Mouse (Mus musculus) right cerebral cortex, postnatal 36 days (tissue): ENCODE measurements at regions not wholly inside any gene's neighbourhood (a gene's known extent, or its start where the extent isn't known, plus 50 kb on each side); places are given as distances from the start of the nearest gene placed in this dataset.
A peak's percentile ranks its signal among the peaks of the same experiment; 100 is the strongest.
"Not testable (repeated sequence)": the region's sequence is repeated elsewhere in the genome, so short reads cannot be mapped to it uniquely, and the experiment has no call there.

Experiments used
- DNase-seq, 2 experiments: peaks; one replicate each; pipeline ENCODE4 v3.0.0; 2022; ENCODE audit warnings: low spot score in 2 of 2, mixed read lengths in 1 of 2

DNA sequence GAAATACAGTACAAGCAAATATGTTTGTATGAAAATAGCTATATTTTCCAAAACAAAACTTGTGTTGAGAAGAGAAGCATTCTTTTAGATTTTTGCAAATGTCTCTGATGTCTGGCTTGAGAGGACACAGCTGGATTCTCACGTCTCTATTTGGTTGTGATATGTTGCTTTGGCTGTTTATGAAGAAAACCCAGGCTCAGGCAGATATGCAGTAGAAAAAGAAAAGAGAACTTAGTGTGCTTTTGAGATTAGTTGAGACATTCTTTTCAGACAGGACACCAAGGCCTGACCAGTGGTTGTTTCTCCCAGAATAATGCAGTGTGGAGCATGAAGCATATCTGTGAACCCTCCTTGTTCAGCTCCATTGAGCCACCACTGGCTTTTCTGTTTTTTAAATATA lies 178.8 kb upstream of the Mamld1 start:
- DNase-seq, result no peak

DNA sequence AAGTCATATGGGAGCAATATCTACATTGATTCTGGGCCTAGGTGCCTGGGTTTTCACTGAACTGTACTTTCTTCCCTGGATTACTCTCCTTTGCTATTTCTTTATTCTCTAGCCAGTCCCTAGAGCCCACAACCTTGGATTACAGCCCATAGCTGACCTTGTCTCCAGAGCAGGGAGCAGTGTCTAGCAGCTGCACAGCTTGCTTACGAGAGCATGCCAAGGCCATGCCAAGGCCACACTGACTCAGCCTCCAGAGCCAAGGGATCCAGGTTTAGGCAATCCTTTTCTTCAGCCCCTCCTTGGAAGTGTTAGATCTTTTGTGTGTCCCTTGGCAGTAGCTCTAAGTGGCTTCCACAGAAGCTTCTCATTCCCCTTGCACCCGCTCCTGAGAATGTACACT lies 168.7 kb upstream of the Mamld1 start:
- no peak for DNase-seq

DNA sequence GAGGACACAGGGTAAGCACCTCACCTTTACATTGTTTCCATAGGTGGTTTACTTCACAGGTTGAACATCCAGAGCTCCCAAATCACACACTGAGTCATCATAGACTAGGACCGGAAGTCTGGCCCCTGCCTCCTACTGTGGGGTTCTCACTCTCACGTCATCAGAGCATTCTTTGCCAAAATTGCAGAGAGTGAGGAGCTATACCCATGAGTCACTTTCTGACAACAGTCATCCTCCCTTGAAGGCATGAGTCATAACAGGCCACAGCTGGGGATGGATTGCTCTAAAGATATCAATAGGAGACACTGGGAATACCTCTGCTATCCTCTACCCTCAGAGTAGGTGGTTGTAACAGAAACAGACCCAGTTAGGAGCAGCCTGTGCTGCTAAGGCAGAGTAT lies 166.6 kb upstream of the Mamld1 start:
- peak; percentile 7 to 20 for DNase-seq

DNA sequence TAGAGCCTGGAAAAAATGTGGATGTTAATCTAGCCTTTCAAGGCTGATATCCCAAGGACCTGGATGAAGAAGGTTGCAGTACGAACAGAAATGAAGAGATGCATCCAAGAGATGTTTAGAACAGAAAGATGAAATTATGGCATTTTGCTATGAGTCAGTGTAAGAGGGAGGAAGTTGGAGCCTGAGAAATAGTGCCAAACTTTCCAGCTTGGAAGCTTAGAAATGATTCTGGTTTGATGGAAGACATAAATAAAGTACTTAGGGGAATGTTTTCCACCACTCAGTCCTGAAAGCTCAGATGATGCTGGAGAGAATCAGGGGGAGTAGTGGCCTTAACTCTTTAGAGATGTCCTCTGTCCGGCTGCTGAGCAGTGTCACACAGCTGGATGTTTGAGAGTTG lies 155.5 kb upstream of the Mamld1 start:
- no peak for DNase-seq

DNA sequence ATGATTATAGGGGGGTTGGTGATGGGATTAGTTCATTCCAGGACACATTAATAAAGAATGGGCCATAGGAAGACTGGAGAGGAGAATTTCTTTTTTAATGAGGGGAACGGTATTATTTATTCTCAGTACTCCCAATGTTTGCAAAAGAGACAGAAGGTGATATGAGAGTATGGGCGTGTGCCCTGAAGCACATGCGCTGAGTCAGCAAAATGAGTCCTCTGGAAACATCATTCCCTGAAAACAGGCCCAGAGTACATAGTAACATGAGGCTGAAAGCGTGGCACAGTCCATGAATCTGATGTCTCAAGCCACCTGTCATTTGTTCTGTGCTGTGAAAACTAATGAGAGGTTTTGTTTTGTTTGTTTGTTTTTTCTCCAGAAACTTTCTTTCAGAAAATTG lies 154.5 kb upstream of the Mamld1 start:
- no peak for DNase-seq

DNA sequence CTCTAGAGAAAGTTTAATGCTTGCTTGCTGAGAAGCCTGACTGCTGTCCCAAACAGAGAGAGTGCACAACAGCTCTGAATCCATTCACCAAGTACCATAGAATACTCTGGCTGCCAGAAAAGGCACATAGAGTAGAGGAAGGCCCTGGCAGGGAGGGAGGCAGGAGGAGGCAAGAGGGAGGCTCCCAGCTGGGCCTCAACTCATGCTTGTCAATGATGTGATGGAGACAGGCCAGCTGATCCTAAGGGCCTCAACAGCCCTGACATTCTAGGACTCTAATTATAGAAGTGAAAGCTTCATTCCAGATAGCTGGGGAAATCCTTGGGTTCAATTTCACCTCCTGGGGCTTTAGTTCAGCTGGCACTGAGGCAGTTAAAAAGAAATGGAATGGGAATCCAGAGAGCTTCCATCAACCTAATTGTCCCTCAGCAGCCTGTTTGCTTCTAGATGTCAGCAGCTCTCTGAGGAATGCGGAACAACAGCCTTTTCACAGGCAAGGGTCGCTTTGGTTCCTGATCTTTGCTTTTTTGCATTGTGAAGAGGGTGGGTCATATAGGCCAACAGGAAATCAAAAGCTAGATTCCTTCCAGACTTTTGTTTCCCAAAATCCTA lies 152.8 kb upstream of the Mamld1 start:
- DNase-seq, result no peak

DNA sequence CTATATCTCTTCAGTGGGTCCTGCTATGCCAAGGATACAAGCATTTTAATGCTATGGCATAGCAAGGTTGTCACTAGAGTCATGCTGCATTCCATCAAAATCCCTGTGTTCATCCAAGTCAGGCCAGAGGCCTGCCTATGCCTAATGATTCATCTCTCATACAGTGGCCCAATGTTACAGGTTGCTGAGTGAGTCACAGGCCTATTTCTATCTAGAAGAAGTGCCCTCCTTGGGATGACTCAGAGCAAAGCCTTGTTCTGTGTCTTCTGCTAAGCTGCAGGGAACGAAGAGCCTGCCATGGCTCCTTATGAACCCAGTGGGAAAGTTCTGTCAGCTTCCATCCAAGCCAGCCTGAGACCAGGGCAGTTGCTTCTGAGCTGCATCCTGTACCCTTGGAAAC lies 151.2 kb upstream of the Mamld1 start:
- not testable (repeated sequence) for DNase-seq

DNA sequence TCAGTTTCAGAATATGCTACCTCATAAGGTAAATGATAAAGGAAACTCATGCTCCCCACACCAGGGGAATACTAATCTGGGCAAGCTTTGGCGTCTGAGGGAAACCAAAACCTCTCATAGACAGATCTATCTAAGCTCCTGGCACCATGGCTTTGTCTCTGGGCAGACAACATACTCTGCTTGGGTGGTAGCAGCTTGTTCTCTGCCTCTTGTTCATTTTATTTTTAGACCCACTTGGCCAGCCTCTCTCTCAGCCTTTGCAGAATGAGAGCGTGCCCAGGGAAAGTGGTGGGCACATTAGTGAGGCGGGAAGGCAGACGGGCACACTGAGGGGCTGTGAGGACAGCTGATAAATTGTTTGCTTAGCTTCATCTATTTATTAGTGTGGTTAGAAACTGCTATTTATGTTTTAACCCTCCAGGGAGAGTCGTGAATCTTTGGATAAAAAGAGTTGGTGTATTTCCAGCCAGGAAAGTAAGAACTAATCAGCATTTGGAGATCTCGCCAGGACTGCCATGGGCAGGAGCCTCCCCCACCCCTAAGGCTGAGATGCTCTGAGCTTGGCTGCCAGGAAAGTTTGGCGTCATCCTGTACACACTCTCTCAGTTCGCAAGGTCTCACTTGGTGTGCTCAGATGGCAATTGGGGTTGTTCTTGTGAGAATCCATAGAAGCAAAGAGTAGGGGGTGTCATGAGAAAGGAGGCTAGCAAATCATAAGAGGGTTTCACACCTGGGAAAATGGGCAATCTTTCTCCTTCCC lies 150.2 kb upstream of the Mamld1 start:
- peak in 1 of 2 experiments; percentile 39 for DNase-seq

DNA sequence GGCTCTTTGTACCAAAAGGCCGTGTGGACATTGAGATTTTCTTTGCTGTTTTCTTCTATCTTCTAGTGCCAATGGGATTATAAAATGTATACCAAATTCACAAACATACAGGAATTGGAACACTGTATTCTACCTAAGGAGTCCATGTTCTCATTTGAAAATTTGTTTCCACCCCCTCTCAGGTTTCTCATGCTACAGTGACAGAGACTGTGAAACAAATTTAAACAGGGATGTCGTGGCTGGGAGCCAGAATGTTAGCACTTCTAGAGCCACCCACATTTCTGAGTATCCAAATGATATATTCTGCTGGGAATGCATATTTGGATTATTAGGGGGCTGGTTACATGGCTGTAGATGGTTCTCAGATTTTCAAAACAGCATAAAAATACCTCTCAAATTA lies 124.4 kb upstream of the Mamld1 start:
- DNase-seq, result peak in 1 of 2 experiments; percentile 7

DNA sequence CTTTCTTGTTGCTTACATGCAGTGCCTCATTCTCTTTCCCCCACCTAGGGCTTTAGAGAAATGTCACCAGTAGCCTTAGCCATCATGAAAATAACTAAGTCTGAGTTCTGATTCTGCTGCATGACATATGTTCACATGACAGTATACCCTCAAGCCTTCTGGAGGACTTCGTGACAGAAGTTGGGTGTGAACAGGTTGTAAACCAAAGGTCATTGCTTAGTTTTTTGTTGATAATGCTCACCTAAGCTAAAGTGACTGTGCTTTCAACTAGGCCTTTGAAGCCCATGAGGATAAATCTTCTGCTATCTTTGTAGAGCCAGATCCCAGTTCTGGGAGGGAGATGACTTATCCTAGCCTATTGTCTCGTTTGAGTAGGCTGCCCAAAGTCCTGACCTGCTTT lies 118.1 kb upstream of the Mamld1 start:
- DNase-seq, result no peak

DNA sequence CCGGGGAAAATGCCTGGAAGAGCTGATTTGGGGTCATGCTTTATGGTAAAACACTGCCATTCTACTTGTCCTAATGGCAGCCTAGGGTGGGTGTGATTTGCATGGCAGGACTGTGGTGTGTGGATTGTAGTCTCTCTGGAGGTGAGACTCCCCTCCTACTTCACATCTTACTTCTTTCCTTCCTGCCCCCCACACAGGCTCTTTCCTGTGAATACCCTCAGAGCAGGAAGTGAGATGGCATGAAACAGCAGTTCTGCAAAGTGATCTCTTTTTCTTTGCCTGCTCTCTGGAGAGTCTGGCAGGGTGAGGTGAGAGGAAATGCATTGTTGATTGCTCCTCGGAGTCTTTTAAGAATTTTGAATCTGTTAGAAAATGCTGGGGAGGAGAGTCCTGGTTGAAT lies 104.7 kb upstream of the Mamld1 start:
- DNase-seq, result no peak

DNA sequence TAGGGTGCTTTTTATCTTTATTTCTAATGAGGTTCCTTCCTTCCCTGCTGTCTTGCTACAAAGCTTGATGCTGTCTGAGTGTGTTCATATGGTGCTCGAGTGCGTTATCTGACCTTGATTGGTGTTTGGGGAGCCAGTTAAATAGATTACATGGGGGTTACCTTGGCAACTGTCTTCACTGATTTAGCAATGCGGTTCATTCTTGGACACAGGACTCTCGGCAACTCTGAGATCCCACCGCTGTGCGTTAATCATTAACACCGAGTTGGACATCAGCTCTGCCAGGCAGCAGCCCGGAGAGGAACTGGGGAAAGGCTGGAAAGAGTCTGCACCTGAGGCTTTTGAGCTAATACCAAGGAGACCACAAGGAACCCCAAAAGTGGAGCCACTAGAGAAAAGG lies 104.0 kb upstream of the Mamld1 start:
- no peak for DNase-seq

DNA sequence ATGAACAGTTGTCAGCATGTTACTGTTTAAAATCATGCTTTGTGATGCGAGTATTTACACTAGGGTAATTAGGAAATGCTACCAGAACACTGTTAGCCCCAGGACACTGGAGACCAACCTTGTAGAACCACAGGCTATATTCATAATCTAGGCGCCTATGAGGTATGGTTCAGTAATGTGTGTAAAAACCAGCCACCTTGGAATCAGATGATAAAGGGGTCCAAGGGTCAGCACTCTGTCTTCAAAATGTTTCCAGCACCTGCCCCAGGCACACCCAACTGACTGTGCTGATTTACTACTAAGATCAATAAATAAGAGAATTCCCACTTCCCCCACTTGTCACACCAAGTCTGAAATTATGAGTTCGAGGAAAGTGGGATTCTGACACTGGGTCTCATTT lies 100.8 kb upstream of the Mamld1 start:
- DNase-seq, result no peak

DNA sequence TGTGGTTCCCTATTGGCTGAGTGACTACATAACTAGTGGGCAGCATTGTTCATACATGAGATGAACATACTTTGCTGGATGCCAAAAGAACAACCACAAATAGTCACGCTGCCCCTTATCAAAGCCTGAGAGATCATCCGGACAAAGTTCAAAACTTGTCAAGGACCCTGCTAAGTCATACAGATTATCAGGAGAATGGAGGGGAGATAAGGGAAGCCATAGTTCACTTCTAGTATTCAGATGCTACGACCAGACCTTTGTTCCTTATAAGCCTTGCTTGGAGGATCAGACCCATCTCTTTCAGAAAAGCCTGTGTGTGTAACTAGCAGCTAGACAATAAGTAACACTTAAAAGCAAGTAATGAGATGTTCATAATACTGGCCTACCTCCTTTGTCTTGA lies 97.0 kb upstream of the Mamld1 start:
- no peak for DNase-seq
